Mouse (Mus musculus): ENCODE data around the gene Ccdc149. TPM values are rescaled to one million over a fixed set of nuclear protein-coding genes. Genes with fewer than 3 reads are reported as not detected.

Gene Ccdc149
- total and polyA plus RNA-seq, 3 experiments = not detected

- H3K4me1 ChIP-seq (ENCODE audit: control insufficient read depth in 1 of 2, insufficient read depth in 2 of 2) = peaks cover 0 to 4% of the 10 kb centered on the region in 2 experiments; a peak in 1 of 4 replicates
- no peak overlapping the region for H3K4me3 ChIP-seq (replicated peaks in 1 of 3; ENCODE audit: low read depth in 2 of 3, low read length in 2 of 3, poor library complexity in 1 of 3)
- H3K27me3 ChIP-seq (replicated peaks) = no peaks in the 10 kb centered on the region
- dilution Hi-C loops (cut with MboI; ENCODE audit: extremely low pct_ligation_motif_present, extremely low pct_unique_long_range_greater_than_20kb, low sequenced_read_pairs) (no loop called here), in situ Hi-C loops (cut with MboI; ENCODE audit: low pct_ligation_motif_present, low pct_unique_long_range_greater_than_20kb, low sequenced_read_pairs) (no loop called here)
- H3K9me3 ChIP-seq (replicated peaks; ENCODE audit: low read length) = no peaks in the 10 kb centered on the region
- no peak overlapping the region for H3K4me2 ChIP-seq (ENCODE audit: insufficient read depth, low read depth, poor library complexity, severe bottlenecking)
- no peaks in the 10 kb centered on the region for H3K79me2 ChIP-seq (replicated peaks; ENCODE audit: control insufficient read depth, extremely low read depth, insufficient read depth, poor library complexity, severe bottlenecking)
- TF ChIP-seq RAD21 (IDR thresholded peaks at IDR 0.05; ENCODE audit: low read depth, low read length) (no peak), POLR2AphosphoS2 (IDR thresholded peaks at IDR 0.05; ENCODE audit: low read depth, low read length) (no peak), MAFK (IDR thresholded peaks at IDR 0.05; ENCODE audit: insufficient replicate concordance, low read length) (no peak), POLR2A (IDR thresholded peaks at IDR 0.05; ENCODE audit: low read depth, low read length) (no peak), MYC (IDR thresholded peaks at IDR 0.05; ENCODE audit: low read depth, low read length) (no peak), SMC3 (IDR thresholded peaks at IDR 0.05; ENCODE audit: low read depth, low read length) (no peak), EP300 (IDR thresholded peaks at IDR 0.05; ENCODE audit: low read length) (no peak), JUN (IDR thresholded peaks at IDR 0.05; ENCODE audit: insufficient read depth, low read depth, low read length) (no peak), NELFE (IDR thresholded peaks at IDR 0.05; ENCODE audit: low read depth, low read length) (no peak), SIN3A (IDR thresholded peaks at IDR 0.05; ENCODE audit: low read length) (no peak)
- H3K27ac ChIP-seq (ENCODE audit: insufficient read depth, low read depth) = no peak overlapping the region
- no peak for DNase-seq (ENCODE audit: extremely low read depth)
- no peaks in the 10 kb centered on the region for H3K36me3 ChIP-seq (replicated peaks in 1 of 2; ENCODE audit: control insufficient read depth in 1 of 2, insufficient read depth in 1 of 2, low read length in 1 of 2)
- H3K9ac ChIP-seq (ENCODE audit: insufficient read depth, low read depth) = no peak overlapping the region
Observed at GRCm38 (mm10) chr5:52438946-52439345, 32.4 kb downstream of the Ccdc149 start.

GRCm38 (mm10) chr5:52435533-52435932 is 35.8 kb downstream of the Ccdc149 start:
- TF ChIP-seq E2F4 (IDR thresholded peaks at IDR 0.05; ENCODE audit: insufficient replicate concordance, low read depth, low read length) (no peak), TBP (conservative IDR thresholded peaks at IDR 0.05; ENCODE audit: low read depth, low read length) (no peak), MAX (IDR thresholded peaks at IDR 0.05; ENCODE audit: low read length) (no peak), SIN3A (IDR thresholded peaks at IDR 0.05; ENCODE audit: low read length) (no peak), MEF2A (IDR thresholded peaks at IDR 0.05; ENCODE audit: borderline replicate concordance, low read depth, low read length) (no peak), RCOR1 (conservative IDR thresholded peaks at IDR 0.05; ENCODE audit: low read depth, low read length) (no peak), ZC3H11A (IDR thresholded peaks at IDR 0.05; ENCODE audit: low read depth, low read length) (no peak), SMC3 (IDR thresholded peaks at IDR 0.05; ENCODE audit: low read depth, low read length) (no peak), NELFE (IDR thresholded peaks at IDR 0.05; ENCODE audit: low read depth, low read length) (no peak), RAD21 (IDR thresholded peaks at IDR 0.05; ENCODE audit: low read depth, low read length) (no peak), PAX5 (IDR thresholded peaks at IDR 0.05; ENCODE audit: low read length) (no peak), CHD2 (IDR thresholded peaks at IDR 0.05; ENCODE audit: low read length) (no peak), ZNF384 (IDR thresholded peaks at IDR 0.05; ENCODE audit: low read depth, low read length) (no peak), CTCF (conservative IDR thresholded peaks at IDR 0.05 in 1 of 2, IDR thresholded peaks at IDR 0.05 in 1 of 2; ENCODE audit: low read depth in 2 of 2, low read length in 2 of 2) (no peak), ELF1 (IDR thresholded peaks at IDR 0.05; ENCODE audit: low read depth, low read length) (no peak)

More at GRCm38 (mm10) chr5:52435533-52435932, 35.8 kb downstream of the Ccdc149 start:
- Histone ChIP-seq H3K9me3 (replicated peaks; ENCODE audit: low read length) (no peaks in the 10 kb centered on the region), H3K9ac (ENCODE audit: insufficient read depth, low read depth) (no peak overlapping the region), H3K36me3 (replicated peaks in 1 of 2; ENCODE audit: control insufficient read depth in 1 of 2, insufficient read depth in 1 of 2, low read length in 1 of 2) (no peaks in the 10 kb centered on the region), H3K79me2 (replicated peaks; ENCODE audit: control insufficient read depth, extremely low read depth, insufficient read depth, poor library complexity, severe bottlenecking) (no peaks in the 10 kb centered on the region), H3K27me3 (replicated peaks) (no peaks in the 10 kb centered on the region), H3K4me2 (ENCODE audit: insufficient read depth, low read depth, poor library complexity, severe bottlenecking) (no peak overlapping the region), H3K4me3 (replicated peaks in 1 of 3; ENCODE audit: low read depth in 2 of 3, low read length in 2 of 3, poor library complexity in 1 of 3) (no peak overlapping the region), H3K27ac (ENCODE audit: insufficient read depth, low read depth) (no peak overlapping the region), H3K4me1 (ENCODE audit: control insufficient read depth in 1 of 2, insufficient read depth in 2 of 2) (peaks cover 0 to 4% of the 10 kb centered on the region in 2 experiments; a peak in 1 of 4 replicates)
- no peak for DNase-seq (ENCODE audit: extremely low read depth)
- in situ Hi-C loops (cut with MboI; ENCODE audit: low pct_ligation_motif_present, low pct_unique_long_range_greater_than_20kb, low sequenced_read_pairs) (no loop called here), dilution Hi-C loops (cut with MboI; ENCODE audit: extremely low pct_ligation_motif_present, extremely low pct_unique_long_range_greater_than_20kb, low sequenced_read_pairs) (no loop called here)
